Mouse (Mus musculus): ENCODE results near the gene Rnf31. TPM values are rescaled to one million over a fixed set of nuclear protein-coding genes. Genes with fewer than 3 reads are reported as not detected.

Rnf31 gene
- polyA plus RNA-seq, 1 experiment from 2014 or later = 9.0 TPM

DNA sequence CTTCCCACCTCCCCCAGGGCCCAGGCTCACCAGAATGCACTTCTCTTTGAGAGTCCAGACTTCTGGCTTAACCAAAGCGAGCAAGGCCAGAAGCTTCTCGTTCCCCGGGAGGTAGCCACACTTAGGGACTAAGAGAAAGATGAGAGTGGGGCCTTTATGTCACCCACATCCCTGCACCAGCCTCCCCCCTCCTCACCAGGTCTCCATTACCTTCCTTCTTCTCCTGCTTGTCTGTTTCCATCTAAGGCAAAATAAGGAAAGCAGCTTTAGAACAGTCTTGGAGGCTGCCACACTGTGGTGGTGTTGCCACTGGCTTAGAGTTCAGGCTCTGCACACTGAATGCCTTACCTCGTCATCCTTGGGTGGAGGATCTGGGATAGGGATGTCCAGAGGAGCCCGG, 2.2 kb upstream of the Rnf31 start:
- Histone ChIP-seq H3K27me3 (no peaks in the 10 kb centered on the region), H3K36me3 (peaks cover 36% of the 10 kb centered on the region), H3K4me2 (peak overlapping the region; percentile 88; the same call in 1 of the 2 replicates), H3K9ac (peak overlapping the region; percentile 6; the same call in 1 of the 2 replicates), H3K27ac (peak overlapping the region; percentile 99), H3K4me3 (replicated peaks) (peak overlapping the region; percentile 92; the same call in 1 of the 2 replicates), H3K4me1 (replicated peaks) (peaks cover 78% of the 10 kb centered on the region), H3K9me3 (replicated peaks) (no peaks in the 10 kb centered on the region)
- WGBS (ENCODE audit: insufficient replicate concordance) = 91% methylated on average over 5 of the region's 5 CpGs
- DNase-seq (no peak), ATAC-seq (ENCODE audit: low read depth) (no peak)

DNA sequence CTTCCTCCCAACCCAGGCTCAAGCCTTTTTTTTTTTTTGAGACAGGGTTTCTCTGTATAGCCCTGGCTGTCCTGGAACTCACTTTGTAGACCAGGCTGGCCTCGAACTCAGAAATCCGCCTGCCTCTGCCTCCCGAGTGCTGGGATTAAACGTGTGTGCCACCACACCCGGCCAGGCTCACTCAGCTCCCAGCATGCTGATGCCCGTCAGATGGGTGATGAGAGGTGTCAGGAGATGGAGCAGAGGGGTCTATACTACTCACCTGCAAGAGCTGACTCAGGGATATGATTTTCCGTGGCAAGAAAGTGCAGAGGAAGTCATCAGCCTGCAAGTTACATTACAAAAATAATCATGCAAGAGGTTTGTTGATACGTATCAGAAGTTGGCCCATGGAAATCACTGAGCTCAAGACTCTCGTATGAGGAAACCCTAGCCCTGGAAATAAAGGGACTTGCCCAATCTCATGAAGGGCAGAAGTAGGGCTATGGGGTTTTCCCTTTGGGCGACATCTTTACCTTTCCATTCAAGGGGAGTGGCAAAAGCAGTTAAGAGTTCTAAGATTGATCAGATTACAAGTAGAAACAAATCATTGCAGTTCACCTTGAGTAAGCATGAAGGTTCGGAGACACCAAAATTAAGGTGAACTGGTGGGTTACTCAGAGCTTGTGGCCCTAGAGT, 1.6 kb upstream of the Rnf31 start:
- Histone ChIP-seq H3K27me3 (no peaks in the 10 kb centered on the region), H3K4me1 (replicated peaks) (peaks cover 72% of the 10 kb centered on the region), H3K4me2 (peak overlapping the region; percentile 88), H3K27ac (peak overlapping the region; percentile 99), H3K9me3 (replicated peaks) (no peaks in the 10 kb centered on the region), H3K4me3 (replicated peaks) (peak overlapping the region; percentile 92), H3K36me3 (peaks cover 42% of the 10 kb centered on the region), H3K9ac (peak overlapping the region; percentile 95)
- 64% methylated on average over 11 of the region's 11 CpGs for WGBS (ENCODE audit: insufficient replicate concordance)
- DNase-seq (no peak), ATAC-seq (ENCODE audit: low read depth) (no peak)

DNA sequence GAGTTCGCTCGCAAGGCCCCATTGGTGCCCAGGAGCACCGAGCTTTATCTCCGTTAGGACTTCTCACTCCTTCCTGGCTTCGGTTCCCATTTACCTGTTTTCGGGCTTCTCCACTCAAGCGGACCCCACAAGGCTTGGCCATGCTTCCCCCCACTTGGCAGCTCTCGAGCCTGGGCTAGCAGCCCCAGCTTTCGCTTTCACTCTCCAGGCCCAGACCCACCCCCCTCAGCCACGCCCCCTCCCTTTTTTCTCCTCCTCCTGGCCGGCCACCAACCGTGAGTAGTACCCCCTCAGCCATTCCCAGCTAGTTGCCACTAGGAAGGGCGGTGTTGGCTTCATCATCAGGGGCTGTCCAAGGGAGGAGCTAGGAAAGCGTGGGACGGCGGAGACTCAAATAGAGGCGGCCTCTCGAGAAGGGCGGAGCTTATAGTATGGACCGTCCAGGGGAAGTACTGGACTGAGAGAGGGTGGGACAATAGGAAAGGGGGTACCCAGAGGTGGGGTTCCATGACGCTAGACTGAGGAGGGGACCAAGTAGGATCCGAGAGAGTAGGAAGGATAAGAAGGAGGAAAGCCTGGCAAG, 669 bp upstream of the Rnf31 start, which contains the start of gene Psme2:
TSS of gene Psme2 (minus strand) at position 366 of the 583 bp plus-strand sequence.
- peak within 1 kb of the TSS; percentile 88 for H3K4me2 ChIP-seq
- peak within 1 kb of the TSS; percentile 92 for H3K4me3 ChIP-seq (replicated peaks)
- H3K36me3 ChIP-seq = peaks cover 51% of the 10 kb centered on the region
- H3K9me3 ChIP-seq (replicated peaks) = no peaks in the 10 kb centered on the region
- peak within 1 kb of the TSS; percentile 99 for H3K27ac ChIP-seq
- peak within 1 kb of the TSS; percentile 95 for H3K9ac ChIP-seq
- H3K27me3 ChIP-seq = no peaks in the 10 kb centered on the region
- H3K4me1 ChIP-seq (replicated peaks) = peaks cover 65% of the 10 kb centered on the region
- WGBS (ENCODE audit: insufficient replicate concordance) = under 1% methylated on average over 22 of the region's 22 CpGs
- ATAC-seq (ENCODE audit: low read depth) = peak; percentile 86
- peak; percentile 89 for DNase-seq

DNA sequence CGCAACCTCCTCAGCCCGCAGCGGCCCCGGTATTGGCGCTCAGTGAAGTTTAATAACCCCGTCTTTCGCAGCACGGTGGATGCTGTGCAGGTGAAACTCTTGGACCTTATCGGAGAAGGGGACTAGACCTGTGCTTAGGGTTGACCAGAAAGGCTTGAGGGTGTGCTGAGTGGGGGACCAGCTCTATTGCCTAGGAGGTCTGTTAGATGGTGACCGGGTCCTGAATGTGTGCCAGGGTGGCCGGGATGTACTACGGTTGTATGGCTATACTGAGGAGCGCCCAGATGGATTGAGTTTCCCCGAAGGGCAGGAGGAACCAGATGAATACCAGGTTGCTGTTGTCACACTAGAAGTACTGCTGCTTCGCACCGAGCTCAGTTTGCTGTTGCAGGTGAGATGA, 718 bp downstream of the Rnf31 start:
- peak overlapping the region; percentile 88 for H3K4me2 ChIP-seq
- no peaks in the 10 kb centered on the region for H3K9me3 ChIP-seq (replicated peaks)
- H3K9ac ChIP-seq = peak overlapping the region; percentile 95
- peak overlapping the region; percentile 99 for H3K27ac ChIP-seq
- DNase-seq = no peak
- peaks cover 61% of the 10 kb centered on the region for H3K36me3 ChIP-seq
- peaks cover 51% of the 10 kb centered on the region for H3K4me1 ChIP-seq (replicated peaks)
- H3K4me3 ChIP-seq (replicated peaks) = peak overlapping the region; percentile 92
- ATAC-seq (ENCODE audit: low read depth) = no peak
- 6% methylated on average over 16 of the region's 16 CpGs for WGBS (ENCODE audit: insufficient replicate concordance)
- no peaks in the 10 kb centered on the region for H3K27me3 ChIP-seq

DNA sequence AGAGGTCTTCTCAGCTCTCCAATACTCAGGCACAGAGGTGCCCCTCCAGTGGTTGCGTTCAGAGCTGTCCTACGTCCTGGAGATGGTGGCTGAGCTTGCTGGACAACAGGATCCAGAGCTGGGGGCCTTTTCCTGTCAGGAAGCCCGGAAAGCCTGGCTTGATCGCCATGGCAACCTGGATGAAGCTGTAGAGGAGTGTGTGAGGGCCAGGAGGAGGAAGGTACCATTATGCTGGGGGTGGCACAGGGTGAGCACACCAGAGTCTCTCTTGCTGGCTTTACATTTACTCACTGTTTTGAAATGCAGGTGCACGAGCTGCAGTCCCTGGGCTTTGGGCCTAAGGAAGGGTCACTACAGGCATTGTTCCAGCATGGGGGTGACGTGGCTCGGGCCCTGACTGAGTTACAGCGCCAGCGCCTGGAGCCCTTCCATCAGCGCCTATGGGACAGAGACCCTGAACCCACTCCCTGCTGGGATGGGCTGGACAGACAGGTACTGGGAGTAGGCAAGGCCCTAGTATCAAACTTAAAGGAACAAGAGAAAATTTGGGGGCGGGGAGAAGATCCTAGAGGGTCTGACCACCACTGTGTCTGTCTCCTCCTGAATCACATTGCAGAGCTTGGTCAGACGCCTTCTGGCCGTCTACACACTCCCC, 4.7 kb downstream of the Rnf31 start:
- Histone ChIP-seq H3K36me3 (peaks cover 76% of the 10 kb centered on the region), H3K4me2 (no peak overlapping the region), H3K9me3 (replicated peaks) (no peaks in the 10 kb centered on the region), H3K27ac (no peak overlapping the region), H3K4me1 (replicated peaks) (peaks cover 22% of the 10 kb centered on the region), H3K9ac (no peak overlapping the region), H3K4me3 (replicated peaks) (no peak overlapping the region), H3K27me3 (no peaks in the 10 kb centered on the region)
- ATAC-seq (ENCODE audit: low read depth) (no peak), DNase-seq (no peak)
- WGBS (ENCODE audit: insufficient replicate concordance) = 81% methylated on average over 13 of the region's 13 CpGs

DNA sequence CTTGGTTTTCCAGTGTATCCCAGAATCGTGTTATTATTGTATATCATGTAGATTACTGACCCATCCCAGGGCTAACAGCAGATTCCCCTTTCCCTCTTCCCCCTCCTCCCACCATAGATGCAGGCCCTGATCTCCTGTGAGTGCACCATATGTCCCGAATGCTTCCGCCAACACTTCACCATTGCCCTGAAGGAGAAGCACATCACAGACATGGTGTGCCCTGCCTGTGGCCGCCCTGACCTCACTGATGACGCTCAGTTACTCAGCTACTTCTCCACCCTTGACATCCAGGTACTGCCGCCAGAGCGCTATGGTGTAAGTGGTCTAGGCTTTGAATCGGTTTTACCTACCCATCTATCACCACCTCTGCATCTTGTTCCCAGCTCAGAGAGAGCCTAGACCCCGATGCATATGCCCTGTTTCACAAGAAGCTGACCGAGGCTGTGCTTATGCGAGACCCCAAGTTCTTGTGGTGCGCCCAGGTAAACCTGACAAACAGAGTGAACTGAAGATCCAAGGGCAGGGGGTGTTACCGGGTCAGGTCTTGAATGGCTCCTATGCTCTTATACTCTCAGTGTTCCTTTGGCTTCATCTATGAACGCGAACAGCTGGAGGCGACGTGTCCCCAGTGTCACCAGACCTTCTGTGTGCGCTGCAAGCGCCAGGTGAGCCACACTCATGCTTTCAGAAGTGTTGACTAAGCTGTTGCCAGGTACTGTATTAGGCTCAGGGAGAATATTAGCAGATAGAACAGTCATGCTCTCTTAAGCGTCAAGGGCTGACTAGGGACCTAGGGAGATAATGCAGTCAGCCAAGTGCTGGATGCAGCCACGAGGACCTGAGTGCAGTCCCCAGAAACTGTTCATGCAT, 7.2 kb downstream of the Rnf31 start:
- Histone ChIP-seq H3K36me3 (peaks cover 96% of the 10 kb centered on the region), H3K4me3 (replicated peaks) (no peak overlapping the region), H3K27me3 (no peaks in the 10 kb centered on the region), H3K9me3 (replicated peaks) (no peaks in the 10 kb centered on the region), H3K4me2 (no peak overlapping the region), H3K27ac (no peak overlapping the region), H3K9ac (no peak overlapping the region), H3K4me1 (replicated peaks) (peaks cover 22% of the 10 kb centered on the region)
- DNase-seq (no peak), ATAC-seq (ENCODE audit: low read depth) (no peak)
- 89% methylated on average over 21 of the region's 21 CpGs for WGBS (ENCODE audit: insufficient replicate concordance)

DNA sequence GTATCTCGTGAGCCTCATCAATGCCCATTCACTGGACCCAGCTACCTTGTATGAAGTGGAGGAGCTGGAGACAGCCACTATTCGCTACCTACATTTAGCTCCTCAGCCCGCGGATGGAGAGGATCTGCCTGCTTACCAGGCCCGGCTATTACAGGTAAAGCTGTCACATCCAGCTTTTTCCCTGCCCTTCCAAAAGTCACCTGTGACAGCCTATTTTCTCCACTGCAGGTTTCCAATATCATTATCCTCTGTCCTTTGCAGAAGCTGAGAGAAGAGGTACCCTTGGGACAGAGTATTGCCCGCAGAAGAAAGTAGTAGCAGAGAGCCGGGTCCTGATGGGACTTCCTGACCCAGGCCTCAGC, 11.7 kb downstream of the Rnf31 start, which contains the start of gene Irf9:
TSS of gene Irf9 (plus strand) at position 301 of the 362 bp plus-strand sequence.
- no peak for ATAC-seq (ENCODE audit: low read depth)

DNA sequence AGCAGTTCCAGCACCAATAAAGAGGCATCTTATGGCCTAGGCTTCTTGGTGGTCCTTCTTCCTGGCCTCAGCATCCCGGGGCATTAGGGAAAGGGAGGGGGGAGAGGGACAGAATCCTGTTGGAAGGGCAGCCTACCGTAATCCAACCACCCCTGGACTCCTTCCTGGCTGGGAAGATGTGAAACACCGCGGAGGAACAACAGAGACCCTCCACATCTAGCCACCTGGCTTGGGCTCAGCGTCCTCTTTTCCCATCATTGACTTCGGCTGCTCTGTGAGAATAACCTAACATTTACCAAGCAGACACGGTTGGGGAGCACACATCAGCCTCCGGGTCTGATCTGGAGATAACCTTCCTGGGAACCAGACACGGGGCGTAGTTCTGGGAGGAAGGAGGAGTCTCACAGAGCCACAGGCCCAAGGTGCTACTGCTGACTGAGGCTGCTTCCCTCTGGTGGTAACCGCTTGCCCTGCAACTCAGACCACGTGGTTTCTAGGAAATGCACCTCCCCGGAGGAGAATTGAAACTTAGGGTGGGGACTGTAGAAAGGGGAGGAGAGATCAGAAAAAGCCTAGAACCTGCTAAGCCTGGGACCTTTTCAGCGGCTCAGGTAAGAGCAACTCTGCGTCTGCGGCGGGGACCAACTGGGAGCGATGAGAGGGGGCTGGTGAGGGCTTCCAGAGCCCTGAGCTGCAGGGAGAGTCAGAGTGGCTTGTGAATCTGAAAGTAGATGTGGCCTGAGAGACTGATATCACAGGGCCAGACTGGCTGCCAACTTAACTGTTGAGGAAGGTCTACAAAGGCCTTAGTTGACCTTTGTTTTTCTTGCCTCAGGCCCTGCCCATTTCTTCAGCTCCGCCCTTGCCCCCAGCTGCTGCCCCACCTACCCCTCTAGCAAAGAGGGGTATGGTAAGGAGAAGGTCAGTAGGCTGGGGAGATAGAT, 12.4 kb downstream of the Rnf31 start:
- Histone ChIP-seq H3K27me3 (no peaks in the 10 kb centered on the region), H3K9me3 (replicated peaks) (no peaks in the 10 kb centered on the region), H3K4me1 (replicated peaks) (peaks cover 65% of the 10 kb centered on the region), H3K4me3 (replicated peaks) (peak overlapping the region; percentile 64), H3K27ac (peak overlapping the region; percentile 92), H3K9ac (peak overlapping the region; percentile 78), H3K36me3 (peaks cover 88% of the 10 kb centered on the region), H3K4me2 (peak overlapping the region; percentile 85)
- DNase-seq (peak; percentile 94), ATAC-seq (ENCODE audit: low read depth) (peak; percentile 93)
- WGBS (ENCODE audit: insufficient replicate concordance) = 11% methylated on average over 19 of the region's 19 CpGs

More for the DNA sequence above, 11.7 kb downstream of the Rnf31 start, which contains the start of gene Irf9:
- no peak for DNase-seq
- Histone ChIP-seq H3K4me1 (replicated peaks) (peaks cover 60% of the 10 kb centered on the region), H3K4me3 (replicated peaks) (peak within 1 kb of the TSS; percentile 64), H3K27me3 (no peaks in the 10 kb centered on the region), H3K36me3 (peaks cover 88% of the 10 kb centered on the region), H3K9ac (peak within 1 kb of the TSS; percentile 78), H3K27ac (peak within 1 kb of the TSS; percentile 92), H3K9me3 (replicated peaks) (no peaks in the 10 kb centered on the region), H3K4me2 (peak within 1 kb of the TSS; percentile 85)
- 78% methylated on average over 7 of the region's 7 CpGs for WGBS (ENCODE audit: insufficient replicate concordance)

DNA sequence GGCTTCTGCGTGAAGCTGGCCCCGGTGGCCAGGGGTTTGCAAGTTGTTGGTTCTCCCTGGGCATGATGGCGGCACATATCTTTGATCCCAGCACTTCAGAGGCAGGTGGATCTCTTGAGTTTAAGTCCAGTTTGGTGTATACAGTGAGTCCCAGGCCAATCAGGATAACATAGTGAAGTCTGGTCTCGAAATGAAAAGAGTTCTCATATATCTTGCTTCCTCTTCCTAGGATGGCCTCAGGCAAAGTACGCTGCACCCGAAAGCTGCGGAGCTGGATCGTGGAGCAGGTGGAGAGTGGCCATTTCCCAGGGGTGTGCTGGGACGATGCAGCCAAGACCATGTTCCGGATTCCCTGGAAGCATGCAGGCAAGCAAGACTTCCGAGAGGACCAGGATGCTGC, 13.3 kb downstream of the Rnf31 start:
- peak overlapping the region; percentile 78 for H3K9ac ChIP-seq
- ATAC-seq (ENCODE audit: low read depth) = no peak
- 85% methylated on average over 11 of the region's 11 CpGs for WGBS (ENCODE audit: insufficient replicate concordance)
- peaks cover 65% of the 10 kb centered on the region for H3K4me1 ChIP-seq (replicated peaks)
- peak overlapping the region; percentile 90 for H3K27ac ChIP-seq
- no peaks in the 10 kb centered on the region for H3K27me3 ChIP-seq
- H3K36me3 ChIP-seq = peaks cover 88% of the 10 kb centered on the region
- H3K4me3 ChIP-seq (replicated peaks) = peak overlapping the region; percentile 64
- H3K9me3 ChIP-seq (replicated peaks) = no peaks in the 10 kb centered on the region
- H3K4me2 ChIP-seq = peak overlapping the region; percentile 85
- no peak for DNase-seq
